Mouse (Mus musculus) hindbrain, embryonic 14.5 days (tissue): ENCODE measurements around the gene Prkcb. TPM values are rescaled to one million over a fixed set of nuclear protein-coding genes. Genes with fewer than 3 reads are reported as not detected.
A peak's percentile ranks its signal among the peaks of the same experiment; 100 is the strongest.
"Not testable (repeated sequence)": the region's sequence is repeated elsewhere in the genome, so short reads cannot be mapped to it uniquely, and the experiment has no call there.

Source experiments
- ATAC-seq: fragments of 200-750 bp; cut with Nextera tagmentation; 2 replicates; pipeline ENCODE4 v1.8.0; 2017; ENCODE audit warnings: moderate number of reproducible peaks, mild to moderate bottlenecking, moderate TSS enrichment, moderate library complexity; ENCODE audit not compliant: low FRiP score
- DNase-seq: peaks from one replicate; pipeline ENCODE4 v3.0.0-alpha.2; 2015; ENCODE audit warnings: low spot score
- H3K27ac ChIP-seq: fragments of 300-500 bp; sonication (generic); 2 replicates; pipeline ENCODE4 v1.5.1; 2014; ENCODE audit warnings: mild to moderate bottlenecking, moderate library complexity
- H3K27me3 ChIP-seq: fragments of 300-500 bp; sonication (generic); 2 replicates; pipeline ENCODE4 v1.6.1; 2014; ENCODE audit warnings: mild to moderate bottlenecking, low read length, mixed read lengths; ENCODE audit not compliant: control insufficient read depth, insufficient read depth
- H3K36me3 ChIP-seq: fragments of 300-500 bp; sonication (generic); replicated peaks from 2 replicates; pipeline ENCODE4 v1.6.1; 2014; ENCODE audit not compliant: control insufficient read depth, insufficient read depth
- H3K4me1 ChIP-seq: fragments of 300-500 bp; sonication (generic); replicated peaks from 2 replicates; pipeline ENCODE4 v1.6.1; 2014; ENCODE audit warnings: antibody characterized with exemption, low read length, mixed read lengths; ENCODE audit not compliant: control insufficient read depth, insufficient read depth
- H3K4me2 ChIP-seq: fragments of 300-500 bp; sonication (generic); replicated peaks from 2 replicates; pipeline ENCODE4 v1.6.1; 2014; ENCODE audit warnings: mild to moderate bottlenecking, moderate library complexity
- H3K4me3 ChIP-seq: fragments of 300-500 bp; sonication (generic); replicated peaks from 2 replicates; pipeline ENCODE4 v1.5.1; 2014; ENCODE audit warnings: mild to moderate bottlenecking, low read length
- H3K9ac ChIP-seq: fragments of 300-500 bp; sonication (generic); 2 replicates; pipeline ENCODE4 v1.6.1; 2014
- H3K9me3 ChIP-seq: fragments of 300-500 bp; sonication (generic); 2 replicates; pipeline ENCODE4 v1.6.1; 2016; ENCODE audit warnings: low read length; ENCODE audit not compliant: control insufficient read depth
- WGBS: fragments of 180-500 bp; shearing (Covaris S2); extraction: QIAGEN DNeasy Blood & Tissue Kit; methylation state at CpG from one replicate; pipeline ENCODE4 v1.1.7; 2014; 5-methylcytosine and 5-hydroxymethylcytosine counted together
- polyA plus RNA-seq: library from polyadenylated mRNA; unstranded; fragments of >200 nt; fragmentation: Nextera tagmentation; extraction: Ambion mirVana; gene quantifications from 2 replicates; pipeline ENCODE4 v1.2.1, GENCODE M21; 2014

Gene Prkcb
- polyA plus RNA-seq: 135 and 149 TPM in 2 replicates

- ATAC-seq: peak; percentile 90
- Histone ChIP-seq H3K27me3 (peaks cover 16% of the 10 kb centered on the region; the same call in 1 of the 2 replicates), H3K4me3 (peak within 1 kb of the TSS; percentile 76), H3K9ac (peak within 1 kb of the TSS; percentile 71), H3K36me3 (no peaks in the 10 kb centered on the region), H3K9me3 (no peaks in the 10 kb centered on the region), H3K27ac (peak within 1 kb of the TSS; percentile 69), H3K4me1 (peaks cover 12% of the 10 kb centered on the region), H3K4me2 (peak within 1 kb of the TSS; percentile 87)
- 2% methylated on average over 39 of the region's 42 CpGs for WGBS
- DNase-seq: peak; percentile 89
Measured at GRCm38 (mm10) chr7:122288605-122289242, at the start of gene Prkcb. TSS of gene Prkcb (plus strand) at chr7:122288751.

- H3K27ac ChIP-seq: no peak overlapping the region
- H3K4me1 ChIP-seq: no peaks in the 10 kb centered on the region
- H3K27me3 ChIP-seq: no peaks in the 10 kb centered on the region
- ATAC-seq (no peak), DNase-seq (no peak)
- no peak overlapping the region for H3K4me3 ChIP-seq
- H3K36me3 ChIP-seq: no peaks in the 10 kb centered on the region
- WGBS: 93% methylated on average over 2 of the region's 2 CpGs
- H3K4me2 ChIP-seq: no peak overlapping the region
- no peaks in the 10 kb centered on the region for H3K9me3 ChIP-seq
- no peak overlapping the region for H3K9ac ChIP-seq
Measured at GRCm38 (mm10) chr7:122238939-122239338, 49.6 kb upstream of the Prkcb start.

GRCm38 (mm10) chr7:122240413-122241119 lies 48.0 kb upstream of the Prkcb start:
- H3K36me3 ChIP-seq: no peaks in the 10 kb centered on the region
- no peak overlapping the region for H3K27ac ChIP-seq
- DNase-seq (no peak), ATAC-seq (no peak)
- no peak overlapping the region for H3K9ac ChIP-seq
- no peaks in the 10 kb centered on the region for H3K4me1 ChIP-seq
- H3K4me2 ChIP-seq: no peak overlapping the region
- H3K27me3 ChIP-seq: no peaks in the 10 kb centered on the region
- WGBS: 80% methylated on average over 6 of the region's 6 CpGs
- no peaks in the 10 kb centered on the region for H3K9me3 ChIP-seq
- H3K4me3 ChIP-seq: no peak overlapping the region

- Histone ChIP-seq H3K27me3 (no peaks in the 10 kb centered on the region), H3K27ac (no peak overlapping the region), H3K4me1 (no peaks in the 10 kb centered on the region), H3K36me3 (no peaks in the 10 kb centered on the region), H3K9me3 (no peaks in the 10 kb centered on the region), H3K9ac (no peak overlapping the region), H3K4me3 (no peak overlapping the region), H3K4me2 (no peak overlapping the region)
- WGBS: 44% methylated on average over 1 of the region's 1 CpGs
- DNase-seq (peak; percentile 67), ATAC-seq (no peak)
Measured at GRCm38 (mm10) chr7:122242260-122242659, 46.3 kb upstream of the Prkcb start.

DNA sequence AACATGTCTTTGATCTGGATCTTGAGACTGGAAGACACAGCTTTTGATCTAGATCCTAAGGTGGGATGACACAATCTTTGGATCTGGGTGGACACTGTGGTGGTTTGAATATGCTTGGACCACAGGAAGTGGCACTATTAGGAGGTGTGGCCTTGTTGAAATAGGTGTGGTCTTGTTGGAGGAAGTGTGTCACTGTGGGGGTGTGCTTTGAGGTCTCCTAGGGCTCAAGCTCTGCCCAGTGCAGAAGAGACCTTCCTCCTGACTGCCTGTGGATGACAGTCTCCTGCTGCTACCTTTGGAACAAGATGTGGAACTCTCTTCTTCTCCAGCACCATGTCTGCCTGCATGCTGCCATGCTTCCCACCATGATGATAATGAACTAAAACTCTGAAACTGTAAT lies 45.8 kb upstream of the Prkcb start:
- H3K4me3 ChIP-seq, H3K9ac ChIP-seq, H3K27me3 ChIP-seq, H3K4me1 ChIP-seq, H3K27ac ChIP-seq, ATAC-seq, H3K36me3 ChIP-seq, H3K4me2 ChIP-seq, DNase-seq, H3K9me3 ChIP-seq: not testable (repeated sequence)

GRCm38 (mm10) chr7:122244166-122244565 lies 44.4 kb upstream of the Prkcb start:
- no peak overlapping the region for H3K4me3 ChIP-seq
- DNase-seq (no peak), ATAC-seq (peak; percentile 57; the same call in 1 of the 2 replicates)

DNA sequence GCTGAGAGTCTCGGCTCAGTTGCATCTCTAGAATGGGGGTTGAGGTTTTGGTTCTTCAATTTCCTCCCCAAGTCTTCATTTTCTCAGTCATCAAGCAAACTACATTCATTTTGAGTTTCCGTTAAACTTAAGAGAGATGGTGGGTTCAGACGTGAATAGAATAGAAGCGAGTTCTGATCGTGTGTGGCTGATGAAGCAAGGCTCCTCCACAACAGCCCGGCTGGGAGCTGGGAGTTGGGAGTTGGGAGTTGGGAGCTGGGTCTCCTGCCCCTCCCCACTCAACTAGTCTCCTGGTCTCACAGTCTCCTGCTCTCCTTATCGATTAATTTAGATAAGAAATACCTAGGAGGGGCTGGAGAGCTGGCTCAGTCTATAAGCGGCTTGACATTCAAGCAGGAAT lies 44.0 kb upstream of the Prkcb start:
- ATAC-seq (no peak), DNase-seq (no peak)
- H3K4me1 ChIP-seq: no peaks in the 10 kb centered on the region
- 60% methylated on average over 8 of the region's 8 CpGs for WGBS
- no peaks in the 10 kb centered on the region for H3K9me3 ChIP-seq
- no peak overlapping the region for H3K4me2 ChIP-seq
- no peak overlapping the region for H3K9ac ChIP-seq
- H3K27me3 ChIP-seq: no peaks in the 10 kb centered on the region
- H3K27ac ChIP-seq: peak overlapping the region; percentile 4; the same call in 1 of the 2 replicates
- no peaks in the 10 kb centered on the region for H3K36me3 ChIP-seq
- no peak overlapping the region for H3K4me3 ChIP-seq

More at GRCm38 (mm10) chr7:122244166-122244565, 44.4 kb upstream of the Prkcb start:
- 0 out of 2 replicates have a peak overlapping the region, but pooled peaks have one; percentile 4 for H3K27ac ChIP-seq
- H3K4me2 ChIP-seq: no peak overlapping the region
- H3K9me3 ChIP-seq: no peaks in the 10 kb centered on the region
- H3K36me3 ChIP-seq: no peaks in the 10 kb centered on the region
- H3K9ac ChIP-seq: no peak overlapping the region
- H3K27me3 ChIP-seq: no peaks in the 10 kb centered on the region
- WGBS: 27% methylated on average over 7 of the region's 7 CpGs
- H3K4me1 ChIP-seq: no peaks in the 10 kb centered on the region

GRCm38 (mm10) chr7:122245976-122246375 lies 42.6 kb upstream of the Prkcb start:
- Histone ChIP-seq H3K27me3 (no peaks in the 10 kb centered on the region), H3K4me2 (no peak overlapping the region), H3K4me3 (no peak overlapping the region), H3K9ac (no peak overlapping the region), H3K9me3 (no peaks in the 10 kb centered on the region), H3K27ac (no peak overlapping the region), H3K4me1 (no peaks in the 10 kb centered on the region), H3K36me3 (no peaks in the 10 kb centered on the region)
- WGBS: 95% methylated on average over 2 of the region's 5 CpGs
- ATAC-seq (no peak), DNase-seq (no peak)

DNA sequence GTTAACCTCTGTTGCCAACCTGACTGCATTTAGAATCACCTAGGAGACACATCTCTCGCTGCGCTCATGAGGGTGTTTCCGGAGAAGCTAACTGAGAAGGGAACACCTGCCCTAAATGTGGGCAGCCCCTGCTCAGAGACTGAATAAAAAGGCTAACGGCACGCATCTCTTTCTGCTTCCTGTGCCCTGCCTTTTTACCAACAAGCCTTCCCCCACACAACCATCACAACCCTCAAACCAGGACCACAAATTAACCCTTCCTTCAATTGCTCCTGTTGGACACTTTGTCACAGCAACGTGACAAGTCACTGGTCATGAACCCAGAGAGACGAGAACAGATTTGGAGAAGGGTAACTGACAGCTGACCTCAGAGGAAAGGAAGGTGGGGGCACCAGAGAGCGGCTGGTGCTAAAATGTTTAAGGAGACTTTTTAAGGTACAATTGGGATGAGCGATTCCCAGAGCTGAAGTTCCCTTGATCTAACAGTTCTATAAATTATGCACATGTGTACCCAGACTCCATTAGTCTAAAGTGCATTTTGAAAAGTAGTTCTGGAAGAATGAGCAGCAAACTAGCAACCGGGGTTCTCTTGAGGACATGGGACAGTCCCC lies 41.2 kb upstream of the Prkcb start:
- Histone ChIP-seq H3K4me3 (no peak overlapping the region), H3K9ac (no peak overlapping the region), H3K4me1 (no peaks in the 10 kb centered on the region), H3K27me3 (no peaks in the 10 kb centered on the region), H3K36me3 (no peaks in the 10 kb centered on the region), H3K4me2 (no peak overlapping the region), H3K9me3 (no peaks in the 10 kb centered on the region), H3K27ac (no peak overlapping the region)
- WGBS: 82% methylated on average over 10 of the region's 10 CpGs
- no peak for DNase-seq
- no peak for ATAC-seq
